Comparison of ENCODE assay signal across 8 mouse cellular contexts in genomic region chr2:94241301-94242050, GRCm38 (mm10).
DNase-seq lines count a peak whose midpoint lies in the region; ATAC-seq and TF ChIP-seq lines count a peak whose summit lies in the region.

No protein-coding gene starts in this region.

- H3K27me3 ChIP-seq in lung, embryonic 15.5 days: peaks cover 96% of the 10 kb centered on the region
- peaks cover 99% of the 10 kb centered on the region for H3K27me3 ChIP-seq in limb, embryonic 13.5 days
- H3K27me3 ChIP-seq in thymus, adult 2 months (ENCODE audit: control insufficient read depth, insufficient read depth, low read length): peaks cover 18% of the 10 kb centered on the region; the same call in 1 of the 2 replicates

- no peak for ATAC-seq in lung, embryonic 15.5 days (ENCODE audit: borderline replicate concordance, extremely low read depth, low FRiP score, low TSS enrichment)
- no peak for ATAC-seq in limb, embryonic 13.5 days (ENCODE audit: low FRiP score, low read depth)

- no peak for TF ChIP-seq CTCF in thymus, adult 2 months (IDR thresholded peaks at IDR 0.05; ENCODE audit: borderline replicate concordance, control insufficient read depth, extremely low read depth, insufficient read depth, low read length, poor library complexity)

- H3K36me3 ChIP-seq in lung, embryonic 15.5 days: no peaks in the 10 kb centered on the region
- H3K36me3 ChIP-seq in limb, embryonic 13.5 days: no peaks in the 10 kb centered on the region
- H3K36me3 ChIP-seq in thymus, adult 2 months (ENCODE audit: control insufficient read depth, insufficient read depth, low read length): no peaks in the 10 kb centered on the region

- DNase-seq in lung, adult 18-20 months: no peak
- peak; percentile 79 for DNase-seq in cerebellum, adult 8-10 months
- DNase-seq in frontal cortex, postnatal 25 days (ENCODE audit: low spot score in 2 of 2): peak; percentile 53 to 74
- DNase-seq in right cerebral cortex, postnatal 10 days (ENCODE audit: low spot score in 2 of 2): peak; percentile 84 to 86
- no peak for DNase-seq in c-Kit-positive CD71-positive TER-119-positive erythroid progenitor cells, embryonic 14.5 days (ENCODE audit: low spot score)
- DNase-seq in thymus, adult 2 months: no peak

- peak overlapping the region; percentile 54 for H3K4me2 ChIP-seq in lung, embryonic 15.5 days
- H3K4me2 ChIP-seq in limb, embryonic 13.5 days (replicated peaks): peak overlapping the region; percentile 64

- H3K4me1 ChIP-seq in lung, embryonic 15.5 days: peaks cover 17% of the 10 kb centered on the region
- peaks cover 23% of the 10 kb centered on the region for H3K4me1 ChIP-seq in limb, embryonic 13.5 days
- no peaks in the 10 kb centered on the region for H3K4me1 ChIP-seq in thymus, adult 2 months (replicated peaks; ENCODE audit: control insufficient read depth, insufficient read depth, low read length)

- WGBS in lung, embryonic 15.5 days: under 1% methylated on average over 55 of the region's 55 CpGs
- WGBS in limb, embryonic 13.5 days: under 1% methylated on average over 54 of the region's 55 CpGs
- 3% methylated on average over 55 of the region's 55 CpGs for WGBS in thymus, adult 2 months

- H3K9ac ChIP-seq in lung, embryonic 15.5 days: no peak overlapping the region
- 0 out of 2 replicates have a peak overlapping the region, but pooled peaks have one; percentile 35 for H3K9ac ChIP-seq in limb, embryonic 13.5 days

- H3K4me3 ChIP-seq in lung, embryonic 15.5 days: peak overlapping the region; percentile 33
- peak overlapping the region; percentile 39 for H3K4me3 ChIP-seq in limb, embryonic 13.5 days
- no peak overlapping the region for H3K4me3 ChIP-seq in thymus, adult 2 months (ENCODE audit: control insufficient read depth, insufficient read depth, low read length)

- H3K9me3 ChIP-seq in lung, embryonic 15.5 days: no peaks in the 10 kb centered on the region
- H3K9me3 ChIP-seq in limb, embryonic 13.5 days: no peaks in the 10 kb centered on the region

- no peak overlapping the region for H3K27ac ChIP-seq in lung, embryonic 15.5 days
- H3K27ac ChIP-seq in limb, embryonic 13.5 days: no peak overlapping the region
- H3K27ac ChIP-seq in thymus, adult 2 months (ENCODE audit: control insufficient read depth, insufficient read depth, low read length): no peak overlapping the region

- TF ChIP-seq POLR2A in thymus, adult 2 months (IDR thresholded peaks at IDR 0.05; ENCODE audit: control insufficient read depth, extremely low read depth, insufficient read depth, low read length, poor library complexity): no peak

Comparison
In these comparisons a context has a peak if more than half of its experiments do, and no peak if none do; other contexts are left out.
1. DNase-seq: peak in cerebellum, adult 8-10 months (single experiment), frontal cortex, postnatal 25 days (2 of 2) and right cerebral cortex, postnatal 10 days (2 of 2); none in lung, adult 18-20 months (0 of 2), c-Kit-positive CD71-positive TER-119-positive erythroid progenitor cells, embryonic 14.5 days (single experiment) and thymus, adult 2 months (single experiment).